Mouse (Mus musculus): ENCODE results near the gene Zfp618. TPM values are rescaled to one million over a fixed set of nuclear protein-coding genes. Genes with fewer than 3 reads are reported as not detected.

Gene Zfp618
- total RNA-seq, 4 experiments from 2014 or later = 0.10 to 0.20 (median 0.13) TPM

DNA sequence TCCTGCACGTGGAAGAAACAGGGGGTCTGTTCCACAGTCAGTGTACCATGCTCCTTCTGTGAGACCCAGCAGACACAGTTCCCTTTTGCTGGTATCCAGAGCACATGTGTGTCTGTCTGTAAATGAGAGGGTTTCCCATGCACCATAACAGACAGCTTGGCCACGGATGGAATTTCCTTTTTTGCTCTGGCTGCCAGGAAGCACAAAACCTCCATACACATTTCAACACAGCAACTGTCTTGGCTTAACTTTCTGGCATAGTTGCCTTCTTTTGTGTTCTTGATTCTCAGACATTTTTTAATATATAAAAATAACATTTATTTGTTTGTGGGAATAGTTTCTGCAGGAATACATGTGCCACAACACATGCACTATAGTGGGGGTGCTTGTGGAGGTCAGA lies 190.2 kb downstream of the Zfp618 start:
- DNase-seq (ENCODE audit: low spot score in 2 of 2) = no peak

DNA sequence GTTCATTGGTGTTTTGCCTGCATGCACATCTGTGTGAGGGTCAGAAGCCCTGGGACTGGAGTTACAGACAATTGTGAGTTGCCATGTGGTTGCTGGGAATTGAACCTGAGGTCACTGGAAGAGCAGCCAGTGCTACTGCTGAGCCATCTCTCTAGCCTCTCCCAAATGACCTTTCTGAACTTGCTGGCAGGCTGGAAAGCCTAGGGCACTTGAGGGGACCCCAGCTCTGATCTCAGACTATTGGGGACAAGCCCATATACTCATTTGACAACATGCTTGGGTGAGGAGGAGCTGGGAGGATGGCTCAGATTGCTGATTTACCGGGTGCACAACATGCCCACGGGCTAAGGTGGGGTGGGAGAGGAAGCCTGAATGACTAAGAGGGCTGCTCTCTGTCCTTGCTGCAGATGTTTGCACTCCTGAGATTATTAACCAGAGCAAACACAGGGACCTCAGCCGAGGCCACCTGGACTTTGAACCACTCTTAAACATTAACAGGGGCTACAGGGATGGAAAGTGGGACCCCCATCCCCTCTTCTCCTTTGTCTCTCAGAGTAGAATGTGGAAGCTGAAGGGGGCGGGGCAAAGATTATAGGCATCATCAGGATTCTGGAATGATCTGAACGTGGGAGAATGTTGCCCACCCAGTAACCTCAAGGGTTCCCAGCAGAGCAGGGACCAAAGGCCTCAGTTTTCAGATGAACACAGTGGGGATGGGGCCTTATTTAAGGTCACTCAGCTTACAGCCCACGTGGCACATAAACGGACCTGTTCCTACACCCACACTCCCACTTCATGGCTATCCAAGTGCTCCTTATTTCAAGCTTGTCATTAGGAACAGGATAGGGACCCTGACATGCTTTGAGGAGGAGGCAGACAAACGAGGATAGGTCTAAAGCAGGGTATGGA lies 191.6 kb downstream of the Zfp618 start:
- no peak for DNase-seq (ENCODE audit: low spot score in 2 of 2)

DNA sequence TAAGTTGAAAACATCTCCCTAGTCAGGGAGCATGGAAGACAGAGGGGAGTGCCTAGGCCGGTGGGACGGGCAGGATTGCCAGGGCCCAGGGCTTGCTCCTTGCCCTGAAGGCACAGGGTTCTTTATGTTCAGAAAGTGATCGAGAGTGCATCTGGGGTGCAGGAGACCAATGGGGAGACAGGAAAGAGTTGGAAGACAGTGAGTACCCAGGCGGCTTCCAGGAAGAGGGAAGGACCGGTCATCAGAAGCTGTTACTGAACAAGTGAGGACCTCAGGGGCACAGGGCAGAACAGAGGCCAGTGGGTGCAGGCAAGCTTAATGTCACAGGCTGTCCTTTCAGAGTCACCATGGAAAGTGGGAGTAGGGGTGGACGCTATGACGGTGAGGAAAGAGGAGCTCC lies 192.8 kb downstream of the Zfp618 start:
- no peak for DNase-seq (ENCODE audit: low spot score in 2 of 2)

DNA sequence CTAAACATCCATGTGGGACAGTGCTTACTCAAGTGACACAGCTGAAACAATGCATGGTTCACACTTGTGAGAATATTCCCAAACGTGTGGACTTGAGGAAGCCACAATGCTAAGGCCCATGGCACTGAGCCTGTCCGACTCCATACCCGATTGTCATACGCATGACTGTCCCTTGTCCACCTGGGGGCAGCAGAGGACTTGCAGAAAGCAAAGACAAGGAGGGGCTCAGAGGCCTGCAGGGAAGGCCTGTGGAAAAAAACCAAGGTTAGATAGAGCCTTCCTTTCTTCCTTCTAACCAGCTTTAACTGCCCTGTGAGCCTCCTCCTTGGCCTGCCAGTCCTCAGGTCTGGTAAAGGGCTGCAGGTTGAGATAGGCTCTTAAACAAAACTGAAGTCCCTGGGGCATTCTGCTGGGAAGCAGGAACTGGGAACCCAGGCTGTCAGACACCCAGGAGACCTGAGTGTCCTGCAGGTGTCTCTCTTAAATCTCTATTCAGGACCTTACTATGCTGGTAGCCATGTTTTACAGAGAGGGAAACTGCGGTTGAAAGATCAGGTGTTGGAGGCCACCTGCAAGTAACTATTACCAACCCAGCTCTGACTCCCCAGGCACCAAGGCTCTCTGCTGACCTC lies 193.7 kb downstream of the Zfp618 start:
- peak; percentile 27 to 53 for DNase-seq (ENCODE audit: low spot score in 2 of 2)

DNA sequence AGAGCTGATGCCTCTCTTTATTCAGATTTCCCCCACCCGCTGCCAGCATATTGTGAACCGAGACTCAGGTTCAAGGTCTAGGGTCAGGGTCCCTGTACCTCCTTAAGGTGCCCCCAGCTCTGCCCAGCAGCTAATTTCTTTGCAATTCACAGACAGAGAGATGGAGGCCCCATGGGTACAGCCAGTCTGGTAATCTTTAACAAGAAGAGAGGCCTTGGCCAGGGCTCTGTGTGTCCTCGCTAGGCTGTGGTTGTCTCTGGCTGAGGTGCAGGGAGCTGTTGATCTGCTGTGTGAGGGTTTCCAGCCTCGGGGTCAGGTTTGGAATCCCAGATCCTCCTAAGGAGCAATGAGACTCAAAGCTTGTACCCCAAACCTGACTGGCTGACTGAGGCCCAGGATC lies 200.3 kb downstream of the Zfp618 start:
- DNase-seq (ENCODE audit: low spot score in 2 of 2) = no peak

DNA sequence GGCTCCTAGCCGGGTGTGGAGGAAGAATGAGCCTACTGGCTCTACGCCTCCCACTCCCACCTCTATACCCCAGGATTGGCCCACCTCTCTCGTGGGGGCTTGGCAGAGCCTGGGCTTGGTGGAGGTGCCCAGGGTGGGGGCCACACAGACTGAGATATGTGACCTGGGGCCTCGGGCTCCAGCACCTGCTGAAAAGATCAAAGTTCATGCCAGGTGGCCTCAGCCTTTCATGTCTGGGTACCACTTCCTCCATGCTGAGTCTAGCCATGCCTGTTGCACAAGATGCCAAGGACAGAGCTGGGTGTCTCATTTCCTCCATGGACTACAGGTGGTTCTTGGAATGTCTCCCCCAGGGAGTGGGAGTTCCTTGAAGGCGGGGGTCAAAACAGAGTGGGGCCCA lies 200.9 kb downstream of the Zfp618 start:
- no peak for DNase-seq (ENCODE audit: low spot score in 2 of 2)

DNA sequence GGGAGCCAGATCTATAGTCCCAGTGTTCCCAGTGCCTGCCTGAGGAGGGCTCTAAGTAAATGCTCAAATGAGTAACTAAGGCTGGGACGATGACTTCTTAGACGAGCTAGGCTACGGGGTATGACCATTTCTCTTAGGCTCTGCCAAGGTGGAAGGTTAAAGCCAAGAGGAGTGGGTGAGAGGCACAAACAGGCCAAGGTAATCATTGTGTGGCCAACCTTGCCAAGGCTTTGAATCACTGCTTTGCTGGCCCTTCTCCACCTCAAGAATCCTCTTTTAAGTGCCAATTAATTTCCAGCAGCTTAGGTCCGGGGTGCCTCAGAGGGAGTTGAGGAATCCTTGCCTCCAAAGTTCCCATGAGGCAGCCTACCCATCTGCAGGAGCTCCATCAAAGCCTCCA lies 204.7 kb downstream of the Zfp618 start:
- DNase-seq (ENCODE audit: low spot score in 2 of 2) = no peak

DNA sequence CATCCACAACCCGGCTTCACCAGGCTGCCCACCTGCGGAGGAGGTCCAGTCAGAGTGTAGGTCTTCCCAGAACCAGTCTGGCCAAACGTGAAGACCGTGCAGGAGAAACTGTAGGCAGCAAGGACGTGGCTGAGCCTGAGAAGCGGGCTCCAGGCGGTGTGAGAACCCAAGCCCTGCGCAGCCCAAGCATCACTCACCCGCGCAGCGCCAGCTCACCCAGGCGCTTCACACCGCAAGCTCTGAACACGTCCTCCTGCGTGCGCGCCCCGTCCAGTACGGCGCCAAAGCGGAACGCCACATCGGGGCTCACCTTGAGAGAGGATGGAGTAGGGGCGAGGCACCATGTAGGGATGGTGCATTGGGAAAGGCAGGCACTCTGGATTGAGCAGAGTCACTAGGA lies 205.7 kb downstream of the Zfp618 start:
- DNase-seq (ENCODE audit: low spot score in 2 of 2) = no peak

DNA sequence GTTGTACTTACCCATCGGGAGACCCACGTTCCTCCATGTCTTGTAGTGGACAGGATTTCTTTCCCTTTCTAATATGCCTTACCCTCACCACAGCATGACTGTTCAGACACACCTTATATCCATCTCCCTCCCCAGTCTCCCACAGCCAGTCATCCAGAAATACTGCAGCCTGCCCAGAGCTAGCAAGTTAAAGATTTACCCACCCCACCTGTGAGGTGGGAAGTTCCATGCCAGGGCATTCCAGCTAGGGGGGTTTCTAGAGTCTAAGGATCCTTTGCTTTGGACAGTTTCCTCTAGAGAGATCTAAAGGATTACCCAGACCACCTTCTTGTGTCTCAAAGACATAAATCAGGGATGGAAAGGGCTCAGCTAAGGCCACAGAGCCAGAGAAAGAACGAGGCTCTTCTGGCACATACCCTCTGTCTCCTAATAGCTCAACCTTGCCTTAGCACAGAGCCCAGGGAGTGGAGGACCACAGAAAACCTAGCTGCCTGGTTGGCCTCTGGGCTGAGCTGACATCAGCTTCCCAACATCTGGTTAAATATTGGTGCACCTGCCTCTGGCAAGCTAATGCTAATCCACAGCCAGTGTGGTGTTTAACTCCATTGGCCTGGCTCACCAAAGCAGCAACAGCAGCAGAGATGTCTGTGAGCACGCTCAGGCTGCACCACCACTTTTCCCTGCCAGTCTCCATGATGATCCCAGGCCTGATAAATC lies 206.8 kb downstream of the Zfp618 start, which contains the start of gene Kif12:
Kif12 (minus strand) TSS at position 163 of the 717 bp plus-strand sequence.
- no peak for DNase-seq (ENCODE audit: low spot score in 2 of 2)

DNA sequence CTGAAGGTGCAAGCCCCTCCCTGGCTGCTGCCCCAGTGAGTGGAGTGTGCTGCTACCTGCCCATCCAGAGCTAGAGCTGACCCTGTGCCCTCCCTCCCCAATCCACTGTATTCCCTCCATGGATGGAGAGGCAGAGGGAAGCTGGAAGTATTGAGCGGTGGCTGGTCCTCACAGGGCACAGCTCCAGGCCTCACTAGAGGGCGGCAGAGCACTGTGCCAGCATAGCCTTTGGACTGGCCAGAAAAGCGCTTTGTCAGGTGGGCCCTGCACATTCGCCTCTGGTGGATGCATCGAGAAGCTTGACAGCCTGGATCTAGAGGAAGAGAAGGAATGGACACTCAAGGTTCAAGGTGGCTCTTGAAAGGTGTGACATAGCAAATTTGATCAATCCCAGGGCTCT lies 216.2 kb downstream of the Zfp618 start:
- DNase-seq (ENCODE audit: low spot score in 2 of 2) = no peak

DNA sequence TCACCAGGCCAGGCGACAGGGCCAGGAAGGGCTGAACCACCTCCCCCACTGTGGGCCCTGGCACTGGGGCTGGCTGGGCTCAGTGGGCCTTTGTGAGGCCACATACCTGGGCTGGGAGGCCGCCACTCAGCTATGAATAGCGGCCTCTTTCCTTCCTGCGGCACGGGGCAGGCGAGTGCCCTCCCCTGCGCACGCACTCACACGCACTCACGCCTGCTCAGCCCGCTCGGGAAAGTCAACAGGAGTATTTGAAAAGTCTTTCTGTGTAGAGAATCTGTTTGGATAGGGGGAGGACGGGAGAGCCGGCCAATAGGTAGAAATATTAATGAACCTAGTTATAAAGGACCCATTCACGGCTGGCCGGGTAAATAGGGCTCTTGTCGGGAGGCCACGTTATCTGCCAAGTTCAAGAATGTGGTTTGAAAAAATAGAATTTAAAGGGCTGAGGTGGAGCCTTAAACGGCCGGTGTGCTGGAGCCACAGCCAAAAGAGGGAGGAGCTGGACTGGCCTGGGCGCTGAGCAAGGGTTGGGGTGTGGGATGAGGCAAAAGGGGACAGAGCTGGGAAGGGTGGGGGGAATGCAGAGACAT lies 221.0 kb downstream of the Zfp618 start:
- no peak for DNase-seq (ENCODE audit: low spot score in 2 of 2)

Other genes with a start within 250 kb of the Zfp618 start
- not detected for gene Ambp, start 189.2 kb downstream of the Zfp618 start, total RNA-seq (2022)
- not detected for gene Kif12, start 206.6 kb downstream of the Zfp618 start, total RNA-seq (2022)
- under 1 TPM; 0.17 to 0.67 (median 0.65) TPM for gene Col27a1, start 248.4 kb downstream of the Zfp618 start, total RNA-seq (2022)